Mouse (Mus musculus) forebrain, embryonic 16.5 days (tissue): ENCODE data around the gene Slc7a1. TPM values are rescaled to one million over a fixed set of nuclear protein-coding genes. Genes with fewer than 3 reads are reported as not detected.

Source experiments
- ATAC-seq: fragments of 200-750 bp; cut with Nextera tagmentation; 2 replicates; pipeline ENCODE4 v1.8.0; 2017; ENCODE audit warnings: mild to moderate bottlenecking, moderate library complexity
- H3K27ac ChIP-seq: fragments of 300-500 bp; sonication (generic); 2 replicates; pipeline ENCODE4 v1.5.1; 2014; ENCODE audit warnings: low read length, control low read depth
- H3K27me3 ChIP-seq: fragments of 300-500 bp; sonication (generic); replicated peaks from 2 replicates; pipeline ENCODE4 v1.6.1; 2014; ENCODE audit warnings: low read length; ENCODE audit not compliant: control insufficient read depth, insufficient read depth
- H3K36me3 ChIP-seq: fragments of 300-500 bp; sonication (generic); 2 replicates; pipeline ENCODE4 v1.6.1; 2014; ENCODE audit not compliant: control insufficient read depth, insufficient read depth
- H3K4me1 ChIP-seq: fragments of 300-500 bp; sonication (generic); replicated peaks from 2 replicates; pipeline ENCODE4 v1.6.1; 2014; ENCODE audit warnings: low read length; ENCODE audit not compliant: control insufficient read depth, insufficient read depth
- H3K4me2 ChIP-seq: fragments of 300-500 bp; sonication (generic); 2 replicates; pipeline ENCODE4 v1.6.1; 2014; ENCODE audit warnings: mild to moderate bottlenecking, low read length, control low read depth
- H3K4me3 ChIP-seq: fragments of 300-500 bp; sonication (generic); replicated peaks from 2 replicates; pipeline ENCODE4 v1.5.1; 2014; ENCODE audit warnings: mild to moderate bottlenecking, low read length, control low read depth
- H3K9ac ChIP-seq: fragments of 300-500 bp; sonication (generic); replicated peaks from 2 replicates; pipeline ENCODE4 v1.6.1; 2014; ENCODE audit warnings: low read depth, low read length, control low read depth
- H3K9me3 ChIP-seq: fragments of 300-500 bp; sonication (generic); 2 replicates; pipeline ENCODE4 v1.6.1; 2016; ENCODE audit warnings: low read length; ENCODE audit not compliant: control insufficient read depth
- WGBS: fragments of 180-500 bp; shearing (Covaris S2); extraction: QIAGEN DNeasy Blood & Tissue Kit; methylation state at CpG from one replicate; pipeline ENCODE4 v1.1.7; 2014; 5-methylcytosine and 5-hydroxymethylcytosine counted together
- polyA plus RNA-seq: library from polyadenylated mRNA; unstranded; fragments of >200 nt; fragmentation: Nextera tagmentation; extraction: Ambion mirVana; gene quantifications from 2 replicates; pipeline ENCODE4 v1.2.1, GENCODE M21; 2015

The Slc7a1 gene
- polyA plus RNA-seq, 1 experiment from 2014 or later: 42.6 TPM

DNA sequence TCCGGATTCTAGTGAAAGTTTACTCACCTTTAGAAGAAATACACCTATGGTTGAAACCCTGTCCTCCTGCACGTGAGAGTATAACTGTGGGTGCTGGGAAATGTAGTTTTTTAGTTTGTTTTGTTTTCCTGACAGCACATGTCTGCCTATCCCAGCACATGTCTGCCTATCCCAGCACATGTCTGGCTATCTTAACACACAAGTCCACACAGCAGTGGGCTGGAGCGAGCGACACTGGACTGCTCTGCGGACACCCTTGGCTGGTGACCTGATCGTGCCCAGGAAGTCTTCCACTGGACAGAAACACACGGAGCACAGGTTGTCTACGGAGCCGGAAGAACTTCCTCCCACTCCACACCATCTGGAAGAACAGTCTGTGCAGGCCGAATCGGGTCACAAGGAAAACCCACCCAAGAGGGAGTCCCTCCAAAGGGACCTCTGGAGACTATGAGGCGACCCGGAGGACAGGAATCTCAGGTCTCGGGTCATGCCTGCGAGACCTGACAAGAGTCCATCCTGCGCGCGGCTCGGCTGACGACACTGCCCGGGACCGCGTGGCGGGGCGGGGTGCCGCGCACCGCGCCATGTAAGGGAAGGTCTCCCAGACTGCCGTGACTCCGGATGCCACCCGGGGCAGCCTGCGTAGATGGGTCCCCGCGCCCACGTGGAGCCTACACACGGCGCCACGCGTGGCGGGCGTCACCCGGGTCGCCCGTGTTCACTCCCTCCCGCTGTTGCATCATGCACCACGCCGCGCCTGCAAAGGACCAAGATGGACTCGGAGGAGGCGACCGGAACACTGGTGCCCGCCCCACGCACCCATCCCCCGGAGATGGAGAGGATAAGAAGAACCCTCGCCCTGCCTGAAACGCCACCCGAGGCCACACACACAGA is 691 bp downstream of the Slc7a1 start:
- 2% methylated on average over 58 of the region's 58 CpGs for WGBS
- peak overlapping the region; percentile 29; the same call in 1 of the 2 replicates for H3K27ac ChIP-seq
- H3K4me1 ChIP-seq: peaks cover 11% of the 10 kb centered on the region

DNA sequence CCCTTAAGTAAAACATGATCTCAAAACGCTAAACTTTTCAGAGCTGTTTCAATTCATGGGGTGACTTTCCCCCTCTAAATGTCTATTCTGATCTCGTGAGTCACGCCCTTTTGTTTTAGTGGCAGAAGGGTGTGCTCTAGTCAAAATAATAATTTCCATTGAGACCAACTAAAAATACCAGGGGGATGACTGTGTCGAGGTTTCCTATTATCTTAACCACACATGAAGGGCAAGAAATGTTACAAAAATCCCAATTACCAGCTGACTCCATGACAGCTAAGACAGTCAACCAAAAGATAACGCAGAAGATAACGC is 1.3 kb downstream of the Slc7a1 start:
- Histone ChIP-seq H3K9me3 (no peaks in the 10 kb centered on the region), H3K27ac (no peak overlapping the region), H3K36me3 (no peaks in the 10 kb centered on the region), H3K9ac (peak overlapping the region; percentile 77; the same call in 1 of the 2 replicates), H3K4me1 (peaks cover 11% of the 10 kb centered on the region), H3K4me2 (peak overlapping the region; percentile 94), H3K4me3 (peak overlapping the region; percentile 82), H3K27me3 (no peaks in the 10 kb centered on the region)
- ATAC-seq: no peak
- 48% methylated on average over 6 of the region's 6 CpGs for WGBS

More for the DNA sequence above, 691 bp downstream of the Slc7a1 start:
- peak; percentile 71 for ATAC-seq
- peak overlapping the region; percentile 77 for H3K9ac ChIP-seq
- H3K4me3 ChIP-seq: peak overlapping the region; percentile 82
- H3K9me3 ChIP-seq: no peaks in the 10 kb centered on the region
- peak overlapping the region; percentile 94 for H3K4me2 ChIP-seq
- no peaks in the 10 kb centered on the region for H3K36me3 ChIP-seq
- no peaks in the 10 kb centered on the region for H3K27me3 ChIP-seq

DNA sequence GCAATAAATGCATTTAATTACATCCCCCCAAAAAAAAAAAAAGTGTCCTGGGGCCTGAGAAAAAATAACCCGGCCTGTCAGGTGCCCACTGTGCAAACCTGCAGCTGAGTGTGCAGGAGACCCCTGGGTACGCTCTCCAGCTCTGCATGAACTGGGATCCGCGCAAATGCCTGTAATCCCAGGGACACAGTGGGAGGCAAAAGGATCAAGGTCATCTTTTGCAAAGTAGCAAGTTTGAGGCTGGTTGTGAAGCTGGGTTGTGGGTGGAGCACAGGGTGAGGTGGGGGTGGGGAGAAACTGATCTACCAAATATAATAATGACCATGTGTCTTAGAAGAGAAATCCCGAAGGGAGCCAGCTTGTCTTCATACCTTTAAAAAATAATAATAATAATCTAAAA is 1.8 kb downstream of the Slc7a1 start:
- H3K27ac ChIP-seq: no peak overlapping the region
- H3K4me3 ChIP-seq: no peak overlapping the region
- WGBS: 54% methylated on average over 5 of the region's 5 CpGs
- H3K27me3 ChIP-seq: no peaks in the 10 kb centered on the region
- ATAC-seq: no peak
- H3K9me3 ChIP-seq: no peaks in the 10 kb centered on the region
- H3K36me3 ChIP-seq: no peaks in the 10 kb centered on the region
- H3K9ac ChIP-seq: no peak overlapping the region
- H3K4me1 ChIP-seq: peaks cover 11% of the 10 kb centered on the region
- no peak overlapping the region for H3K4me2 ChIP-seq

DNA sequence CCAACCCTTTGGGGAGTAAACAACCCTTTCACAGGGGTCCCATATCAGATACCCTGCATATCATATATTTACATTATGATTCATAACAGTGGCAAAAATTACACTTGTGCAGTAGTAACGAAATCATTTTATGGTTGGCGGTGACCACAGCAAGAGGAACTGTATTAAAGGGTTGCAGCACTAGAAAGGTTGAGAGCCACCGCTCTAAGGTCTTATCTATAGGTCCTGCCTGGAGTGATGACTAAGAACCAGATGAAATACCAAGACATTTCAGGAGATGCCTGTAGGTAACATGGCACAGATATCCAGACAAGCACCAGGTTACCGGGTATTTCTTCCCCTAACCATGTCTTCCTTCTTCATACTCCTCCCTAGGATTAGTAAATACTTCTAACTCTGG is 2.3 kb downstream of the Slc7a1 start:
- Histone ChIP-seq H3K4me2 (no peak overlapping the region), H3K4me1 (peaks cover 11% of the 10 kb centered on the region), H3K27me3 (no peaks in the 10 kb centered on the region), H3K4me3 (no peak overlapping the region), H3K27ac (no peak overlapping the region), H3K9me3 (no peaks in the 10 kb centered on the region), H3K9ac (no peak overlapping the region), H3K36me3 (no peaks in the 10 kb centered on the region)
- no peak for ATAC-seq
- 92% methylated on average over 4 of the region's 4 CpGs for WGBS

DNA sequence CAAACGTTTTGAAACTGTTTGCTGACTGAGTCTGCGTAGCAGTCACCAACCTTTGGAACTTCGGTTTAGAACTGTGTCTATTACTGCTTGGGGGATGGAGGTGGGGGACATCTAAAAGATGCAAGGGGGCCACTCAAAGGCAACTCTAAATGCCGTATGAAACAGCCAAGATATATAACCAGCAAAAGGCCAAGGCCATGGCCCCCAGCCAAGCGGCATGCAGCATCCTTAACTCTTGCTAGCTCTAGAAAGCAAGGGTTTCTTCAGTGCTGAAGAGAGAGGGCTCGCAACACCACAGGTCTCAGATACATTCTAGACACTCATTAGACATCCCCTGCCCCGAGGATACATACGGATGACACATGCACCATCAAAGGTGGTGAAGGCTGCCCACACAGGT is 6.4 kb downstream of the Slc7a1 start:
- H3K9me3 ChIP-seq: no peaks in the 10 kb centered on the region
- peaks cover under 1% of the 10 kb centered on the region for H3K4me1 ChIP-seq
- no peaks in the 10 kb centered on the region for H3K27me3 ChIP-seq
- no peaks in the 10 kb centered on the region for H3K36me3 ChIP-seq
- H3K4me3 ChIP-seq: no peak overlapping the region
- no peak overlapping the region for H3K9ac ChIP-seq
- 89% methylated on average over 8 of the region's 8 CpGs for WGBS
- H3K27ac ChIP-seq: no peak overlapping the region
- no peak for ATAC-seq
- H3K4me2 ChIP-seq: no peak overlapping the region

DNA sequence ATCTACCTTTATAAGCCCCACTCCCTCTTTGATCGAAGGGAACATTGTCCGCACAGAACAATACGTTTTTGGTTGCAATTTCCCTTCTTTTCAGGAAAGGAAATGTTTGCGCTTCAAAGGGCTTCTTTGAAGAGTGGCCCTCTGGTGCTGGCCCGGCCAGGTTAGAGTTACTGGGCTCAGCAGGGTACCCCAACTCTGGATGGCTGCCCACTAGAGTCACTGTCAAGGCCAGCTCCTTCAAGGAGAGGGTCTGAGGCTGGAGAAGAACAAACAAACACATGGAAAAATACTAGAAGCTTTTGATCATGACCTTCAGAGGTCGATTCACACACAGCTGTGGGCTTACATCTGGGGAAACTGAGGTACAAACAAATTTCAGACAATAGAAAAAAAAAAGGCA is 6.9 kb downstream of the Slc7a1 start:
- Histone ChIP-seq H3K4me1 (no peaks in the 10 kb centered on the region; the same call in 1 of the 2 replicates), H3K27ac (no peak overlapping the region), H3K4me3 (no peak overlapping the region), H3K36me3 (no peaks in the 10 kb centered on the region), H3K9ac (no peak overlapping the region), H3K27me3 (no peaks in the 10 kb centered on the region), H3K4me2 (no peak overlapping the region), H3K9me3 (no peaks in the 10 kb centered on the region)
- WGBS: 74% methylated on average over 6 of the region's 6 CpGs
- ATAC-seq: no peak

DNA sequence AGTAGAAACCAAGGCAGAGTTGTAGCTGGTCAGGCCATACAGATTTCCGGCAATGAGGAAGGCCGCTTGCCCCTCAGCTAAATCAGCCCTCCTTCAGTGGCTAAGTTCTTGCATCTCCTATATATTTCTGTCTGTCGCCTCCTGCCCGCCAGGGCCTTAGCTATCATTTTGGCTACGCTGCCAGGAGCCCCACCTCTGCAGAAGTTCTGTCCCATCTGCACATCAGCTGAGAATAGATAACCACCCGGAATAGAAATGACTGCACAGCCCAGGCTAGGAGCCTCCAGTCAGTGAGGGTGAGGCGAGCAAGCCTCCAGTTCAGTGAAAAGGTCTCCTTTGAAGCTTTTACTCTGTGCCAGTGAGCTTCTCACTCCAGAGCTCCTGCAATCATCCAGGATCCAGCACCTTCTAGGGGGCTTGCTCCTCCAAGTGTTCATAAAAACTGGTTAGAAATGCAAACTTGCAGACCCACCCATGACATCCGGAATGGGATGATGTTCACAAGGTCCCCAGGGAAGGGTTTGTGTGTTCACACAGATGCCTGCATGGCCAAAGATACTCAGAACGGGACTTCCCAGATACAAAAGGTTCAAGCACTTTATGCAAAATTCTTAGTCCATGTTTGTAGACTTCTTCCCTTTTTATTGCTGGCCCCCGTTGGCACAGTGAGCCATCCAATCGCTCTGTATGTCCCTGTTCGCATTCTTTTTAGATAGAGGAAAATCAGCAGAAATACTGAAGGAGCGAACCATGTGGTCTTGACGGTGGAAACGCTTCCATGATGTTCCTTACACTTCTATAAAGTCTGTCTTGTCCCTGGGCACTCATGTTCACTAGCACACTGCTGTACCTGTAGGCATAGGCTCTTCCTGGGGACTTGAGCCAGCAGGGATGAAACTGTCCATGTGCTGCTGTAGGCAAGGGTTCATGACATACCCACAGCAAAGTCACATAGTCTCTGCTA is 10.4 kb downstream of the Slc7a1 start:
- peaks cover 10% of the 10 kb centered on the region for H3K4me1 ChIP-seq
- 93% methylated on average over 15 of the region's 15 CpGs for WGBS
- H3K27ac ChIP-seq: no peak overlapping the region
- H3K9ac ChIP-seq: no peak overlapping the region
- H3K36me3 ChIP-seq: no peaks in the 10 kb centered on the region
- no peaks in the 10 kb centered on the region for H3K27me3 ChIP-seq
- H3K4me3 ChIP-seq: no peak overlapping the region
- H3K4me2 ChIP-seq: no peak overlapping the region
- no peaks in the 10 kb centered on the region for H3K9me3 ChIP-seq
- no peak for ATAC-seq

DNA sequence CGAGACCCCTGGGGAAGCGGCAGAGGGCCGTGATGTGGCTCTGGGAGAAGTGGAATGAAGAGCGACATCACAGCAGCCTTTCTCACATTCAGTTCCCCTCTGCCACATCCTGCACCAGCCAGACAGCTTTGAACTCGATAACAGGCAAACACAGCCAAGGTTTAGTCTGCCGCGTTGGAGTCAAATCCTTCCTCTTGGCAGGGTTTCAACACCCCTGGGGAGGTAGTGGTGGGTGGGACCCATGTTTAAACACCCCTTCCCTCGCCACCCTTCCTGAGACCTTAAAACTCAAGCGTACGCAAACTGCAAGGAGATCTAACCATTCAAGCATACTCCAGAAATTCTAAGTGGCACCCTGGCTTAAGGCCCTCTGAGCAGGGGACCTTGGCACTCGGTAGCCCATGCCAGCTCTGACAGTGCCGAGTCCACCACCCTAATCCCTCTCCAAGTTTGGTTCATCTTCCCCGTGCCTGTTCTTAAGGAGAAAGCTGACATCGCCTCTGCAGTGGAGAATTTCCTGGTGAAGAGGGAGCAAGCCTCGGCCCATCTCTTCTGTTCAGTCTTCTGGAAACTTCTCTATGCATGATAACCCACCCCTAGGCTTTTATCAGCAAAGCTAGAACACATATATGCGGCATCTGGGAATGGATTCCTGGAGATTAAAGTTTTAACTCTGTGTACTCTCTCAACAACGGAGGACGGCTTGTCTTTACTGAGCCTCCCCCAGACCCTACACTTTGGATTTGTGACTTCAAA is 11.3 kb downstream of the Slc7a1 start:
- no peak overlapping the region for H3K4me2 ChIP-seq
- 78% methylated on average over 18 of the region's 18 CpGs for WGBS
- peaks cover 17% of the 10 kb centered on the region for H3K4me1 ChIP-seq
- H3K4me3 ChIP-seq: no peak overlapping the region
- H3K27ac ChIP-seq: no peak overlapping the region
- H3K27me3 ChIP-seq: no peaks in the 10 kb centered on the region
- H3K9me3 ChIP-seq: no peaks in the 10 kb centered on the region
- H3K36me3 ChIP-seq: no peaks in the 10 kb centered on the region
- no peak overlapping the region for H3K9ac ChIP-seq
- ATAC-seq: no peak

DNA sequence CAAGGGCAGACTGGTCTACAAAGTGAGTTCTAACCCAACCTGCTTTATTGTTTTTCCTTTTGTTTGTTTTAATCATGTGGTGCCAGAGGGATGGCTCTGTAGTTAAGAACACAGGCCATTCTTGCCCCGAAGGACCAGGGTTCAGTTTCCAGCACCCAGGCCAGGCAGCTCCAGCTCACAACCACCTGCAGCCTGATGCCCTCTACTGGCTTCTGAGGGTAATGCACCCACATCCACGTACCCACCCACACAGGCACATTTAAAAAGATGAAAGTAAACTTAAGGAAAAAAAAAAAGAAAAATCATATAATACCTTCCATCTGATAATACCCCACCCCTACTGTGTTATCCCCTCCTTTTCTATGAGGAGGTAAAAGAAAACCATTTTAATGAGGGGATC is 11.9 kb downstream of the Slc7a1 start:
- WGBS: 98% methylated on average over 2 of the region's 2 CpGs
- no peak overlapping the region for H3K27ac ChIP-seq
- no peak overlapping the region for H3K9ac ChIP-seq
- H3K4me1 ChIP-seq: peaks cover 17% of the 10 kb centered on the region
- ATAC-seq: no peak
- H3K27me3 ChIP-seq: no peaks in the 10 kb centered on the region
- no peaks in the 10 kb centered on the region for H3K9me3 ChIP-seq
- no peak overlapping the region for H3K4me3 ChIP-seq
- no peaks in the 10 kb centered on the region for H3K36me3 ChIP-seq
- H3K4me2 ChIP-seq: no peak overlapping the region
